Mouse (Mus musculus): ENCODE results near the gene Alpk1.

GRCm38 (mm10) chr3:127765971-127766370, 14.4 kb downstream of the Alpk1 start:
- TF ChIP-seq CTCF (IDR thresholded peaks at IDR 0.05; ENCODE audit: low read depth, low read length) (no peak), POLR2A (IDR thresholded peaks at IDR 0.05; ENCODE audit: borderline replicate concordance, low read depth, low read length) (no peak)
